Mouse (Mus musculus) thymus, postnatal 4 days (tissue): ENCODE measurements at regions not wholly inside any gene's neighbourhood (a gene's known extent, or its start where the extent isn't known, plus 50 kb on each side); places are given as distances from the start of the nearest gene placed in this dataset.

Experiments used
- DNase-seq: peaks from one replicate; pipeline ENCODE4 v3.0.0; 2021

DNA sequence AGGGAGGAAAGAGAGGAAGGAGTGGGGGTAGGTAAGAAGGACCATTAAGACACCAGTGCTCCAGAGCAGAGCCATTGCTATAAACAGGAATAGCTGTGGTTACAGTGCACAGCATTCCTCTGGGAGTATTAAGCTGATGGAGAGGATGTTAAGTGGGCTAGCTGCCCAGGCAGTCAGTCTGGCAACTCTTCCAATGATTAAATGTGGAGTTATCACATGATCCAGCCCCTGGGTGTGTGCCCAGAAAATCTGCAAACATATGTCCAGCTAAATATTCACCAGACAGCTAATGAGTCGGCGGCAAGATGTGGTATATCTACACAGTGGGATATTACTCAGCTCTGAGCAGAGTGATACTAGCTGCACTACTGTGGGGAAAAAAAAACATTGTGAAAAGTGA is 229.7 kb downstream of the Ankrd50 start:
- DNase-seq, result no peak

DNA sequence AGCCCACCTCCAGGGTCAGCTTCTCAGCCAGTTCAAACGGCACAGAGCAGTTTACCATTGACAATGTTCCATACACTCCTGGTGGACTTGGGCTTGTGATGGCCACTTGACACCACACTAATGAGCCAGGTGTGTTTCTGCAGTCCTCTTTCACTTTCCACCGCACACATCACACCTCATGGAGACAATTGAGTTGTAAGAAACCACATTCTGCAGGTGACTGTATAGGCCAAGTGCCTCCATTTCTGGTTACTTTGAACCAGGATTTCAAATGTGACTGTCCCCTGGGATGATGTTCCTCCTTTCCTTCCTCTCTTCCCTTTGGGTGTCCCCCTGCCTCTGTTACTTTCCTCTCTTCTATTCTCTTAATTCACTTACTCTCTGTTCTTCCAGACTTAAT is 233.1 kb downstream of the Ankrd50 start:
- DNase-seq, result no peak

DNA sequence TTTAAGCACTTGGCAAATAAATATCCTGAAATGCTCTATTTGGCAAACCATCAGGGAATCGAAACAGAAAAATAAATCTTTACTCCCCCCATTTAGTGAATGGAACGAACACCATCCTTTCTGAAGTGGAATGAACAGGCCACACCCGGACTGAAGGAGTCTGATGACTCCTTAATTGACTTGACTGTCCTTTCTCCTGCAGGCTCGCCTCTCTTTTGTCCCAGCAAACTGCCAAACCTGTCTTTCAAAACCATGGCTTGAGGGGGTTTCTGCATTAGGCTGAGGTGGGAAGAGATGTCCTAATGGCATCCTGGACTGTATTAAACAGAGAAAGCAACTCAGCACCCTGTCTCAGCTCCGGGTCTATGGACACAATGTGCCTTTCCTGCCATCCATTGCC is 234.1 kb downstream of the Ankrd50 start:
- no peak for DNase-seq

DNA sequence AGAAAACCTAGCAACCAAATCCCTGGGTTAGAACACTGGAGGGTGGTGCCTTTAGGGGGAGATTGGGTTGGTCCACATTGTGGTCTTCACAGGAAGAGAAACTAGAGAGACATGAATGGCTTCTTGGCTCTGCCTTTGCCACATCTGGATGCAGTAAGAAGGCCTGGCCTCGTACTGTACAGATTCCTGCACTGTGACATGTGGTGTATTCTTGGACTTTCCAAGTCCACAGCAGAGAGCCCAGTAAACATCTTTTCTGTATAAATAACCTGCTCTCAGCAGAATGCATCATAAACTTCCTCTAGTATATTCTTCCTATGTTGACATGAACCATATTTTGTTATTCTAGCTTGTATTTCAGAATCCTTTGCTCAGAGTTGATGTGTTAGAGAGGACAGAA is 235.7 kb downstream of the Ankrd50 start:
- no peak for DNase-seq

DNA sequence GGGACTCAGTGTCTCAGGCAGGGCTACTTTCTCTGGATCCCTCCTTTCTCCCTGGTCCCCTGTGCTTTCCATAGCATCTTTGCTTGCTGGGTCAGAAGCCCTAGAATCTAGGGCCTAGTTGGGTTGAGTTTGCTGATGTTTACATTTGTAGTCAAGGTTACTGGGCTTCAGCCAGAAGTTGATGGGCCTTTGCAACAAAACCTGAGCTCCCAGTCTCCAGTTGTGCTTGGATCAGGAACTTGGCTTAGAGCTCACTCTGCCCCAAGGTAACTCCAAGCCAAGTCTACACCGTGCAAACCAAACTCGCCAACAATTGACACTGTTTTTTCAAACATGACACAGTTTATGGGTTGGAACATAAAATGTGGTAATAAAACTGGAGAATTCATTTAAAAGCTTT is 238.2 kb downstream of the Ankrd50 start:
- no peak for DNase-seq

DNA sequence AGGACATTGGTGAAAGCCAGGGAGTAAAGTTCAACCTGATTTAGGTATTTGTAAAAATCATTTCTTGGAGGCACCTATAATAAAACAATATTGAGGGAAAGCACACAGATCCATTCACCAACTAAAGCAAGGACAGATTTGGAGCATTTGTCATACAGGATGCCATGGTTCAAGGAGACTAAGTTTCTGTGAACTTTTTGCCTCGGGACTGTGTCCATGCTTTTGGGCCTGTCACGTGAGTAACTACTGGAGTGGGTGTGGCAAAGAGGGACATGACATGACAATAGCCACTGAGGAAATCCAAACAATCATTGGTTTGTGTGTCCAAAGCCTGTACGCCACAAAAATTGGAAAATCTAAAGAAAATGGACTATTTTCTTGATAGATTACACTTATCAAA is 241.4 kb downstream of the Ankrd50 start:
- DNase-seq, result no peak

DNA sequence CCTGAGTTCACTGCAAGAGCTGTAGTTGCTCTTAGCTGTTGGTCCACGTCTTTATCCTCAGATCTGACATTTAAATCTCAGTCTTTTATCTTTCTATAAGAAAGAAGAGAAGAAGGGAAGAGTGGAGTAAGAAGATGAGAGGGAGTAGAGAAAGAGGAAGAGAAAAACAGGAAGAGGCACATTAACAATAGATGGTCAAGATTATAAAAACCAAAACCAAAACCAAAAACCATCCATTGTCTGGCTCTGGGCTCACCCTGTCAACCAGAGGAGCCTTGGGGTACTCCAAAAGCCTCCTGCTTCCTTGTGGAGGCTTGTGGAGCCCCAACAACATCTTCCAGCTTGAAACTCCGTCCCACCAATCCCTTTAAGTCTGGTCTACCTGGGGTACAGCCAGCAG is 247.0 kb downstream of the Ankrd50 start:
- no peak for DNase-seq

DNA sequence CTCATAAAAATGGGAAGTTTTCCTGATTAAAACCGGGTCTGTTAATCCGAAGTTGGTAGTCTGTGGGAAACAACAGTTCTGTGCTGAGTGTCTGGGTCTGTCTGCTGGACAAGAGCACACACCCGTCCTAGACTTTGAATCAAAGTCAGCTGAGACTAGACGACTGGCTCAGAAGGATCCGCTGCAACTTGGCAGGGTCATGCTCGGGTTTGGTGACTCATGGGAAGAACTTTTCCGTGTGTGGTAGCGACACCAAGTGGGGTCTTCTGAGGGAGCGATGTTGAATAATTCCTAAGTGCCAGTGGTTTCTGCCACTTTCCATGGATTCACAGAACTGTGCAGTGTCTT is 248.9 kb downstream of the Ankrd50 start:
- no peak for DNase-seq

DNA sequence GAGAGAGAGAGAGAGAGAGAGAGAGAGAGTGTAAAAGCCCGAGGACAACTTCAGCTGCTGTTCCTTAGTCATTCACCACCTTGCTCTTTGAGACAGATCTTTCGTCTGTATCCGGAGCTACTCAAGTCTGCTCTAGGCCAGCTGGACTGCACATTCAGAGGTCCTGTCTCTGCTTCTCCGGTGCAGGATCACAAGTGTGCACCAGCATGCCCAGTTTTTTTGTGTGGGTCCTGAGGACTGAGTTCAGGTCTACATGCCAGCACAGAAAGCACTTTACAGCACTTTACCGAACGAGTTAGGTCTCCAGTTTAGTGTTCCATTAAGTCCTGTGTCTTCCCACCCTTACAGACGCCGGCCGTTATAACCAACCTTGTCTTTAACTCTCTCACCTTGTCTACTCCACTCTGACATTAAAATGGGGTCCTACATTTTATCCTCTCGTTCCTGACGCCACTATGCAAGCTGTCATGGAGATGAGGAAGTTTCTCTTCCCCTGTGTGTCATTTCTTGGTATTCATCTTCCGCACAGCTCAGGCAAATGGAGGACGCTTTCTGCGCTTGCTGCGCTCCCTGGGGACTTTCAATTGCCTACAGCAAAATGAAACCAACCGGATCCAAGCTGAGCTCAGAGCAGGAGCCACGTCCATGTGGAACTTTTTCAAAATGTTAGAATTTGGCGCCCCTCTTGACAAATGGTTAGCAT is 249.5 kb downstream of the Ankrd50 start:
- DNase-seq, result no peak

DNA sequence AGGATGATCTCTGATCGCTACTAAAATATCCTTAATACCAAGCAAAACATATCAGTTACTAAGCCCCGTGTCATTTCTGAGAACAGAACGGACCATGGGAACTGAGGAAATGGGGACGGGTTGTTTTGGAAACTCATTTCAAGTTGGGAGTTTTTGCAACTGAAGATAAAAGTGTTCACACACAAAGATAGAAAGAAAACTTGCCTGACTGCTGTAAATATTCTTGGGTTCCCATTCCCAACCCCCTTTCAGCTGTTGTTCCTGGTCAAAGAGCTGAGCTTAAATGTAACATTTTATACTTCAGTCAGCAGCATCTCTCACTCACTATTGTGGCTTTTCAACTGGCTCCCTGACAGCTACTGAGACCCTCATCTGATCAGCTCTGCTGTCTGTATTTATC is 250.1 kb downstream of the Ankrd50 start:
- DNase-seq, result no peak

DNA sequence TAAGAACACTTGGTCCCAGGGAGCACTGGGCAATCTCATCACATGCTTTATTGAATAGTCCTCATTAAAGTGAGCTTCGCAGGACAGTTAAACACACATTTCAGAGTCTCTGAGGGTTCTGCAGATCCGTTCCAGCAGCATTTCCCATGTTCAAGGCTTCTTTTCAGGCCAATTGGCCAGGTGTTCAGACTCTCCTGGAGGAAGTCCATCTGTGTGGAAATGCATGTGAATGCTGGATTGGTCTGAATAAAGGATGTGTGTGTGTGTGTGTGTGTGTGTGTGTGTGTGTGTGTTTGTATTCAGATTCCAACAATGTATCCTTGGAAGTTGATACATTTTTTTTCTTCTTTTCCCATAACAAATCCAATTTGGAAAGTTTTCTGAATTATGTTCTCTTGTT is 250.6 kb downstream of the Ankrd50 start:
- no peak for DNase-seq

DNA sequence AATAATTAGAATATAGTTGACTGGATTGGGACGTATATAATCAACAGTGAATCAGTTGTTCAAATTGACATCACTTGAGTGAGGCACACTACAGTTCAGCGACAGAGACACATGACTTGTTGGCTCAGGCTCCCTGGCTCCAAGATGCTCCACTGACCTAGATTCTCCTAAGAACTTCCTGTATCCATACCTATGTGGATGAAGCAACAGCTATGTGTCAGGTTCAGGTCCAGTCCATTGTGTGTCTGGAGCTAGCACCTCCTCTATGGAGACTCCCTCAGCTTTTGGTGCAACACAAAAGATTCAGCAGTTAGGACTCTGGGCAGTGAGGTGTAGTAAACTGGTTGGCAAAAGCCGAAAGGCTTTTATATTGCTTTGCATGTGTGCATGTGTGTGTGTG is 251.6 kb downstream of the Ankrd50 start:
- DNase-seq, result no peak

DNA sequence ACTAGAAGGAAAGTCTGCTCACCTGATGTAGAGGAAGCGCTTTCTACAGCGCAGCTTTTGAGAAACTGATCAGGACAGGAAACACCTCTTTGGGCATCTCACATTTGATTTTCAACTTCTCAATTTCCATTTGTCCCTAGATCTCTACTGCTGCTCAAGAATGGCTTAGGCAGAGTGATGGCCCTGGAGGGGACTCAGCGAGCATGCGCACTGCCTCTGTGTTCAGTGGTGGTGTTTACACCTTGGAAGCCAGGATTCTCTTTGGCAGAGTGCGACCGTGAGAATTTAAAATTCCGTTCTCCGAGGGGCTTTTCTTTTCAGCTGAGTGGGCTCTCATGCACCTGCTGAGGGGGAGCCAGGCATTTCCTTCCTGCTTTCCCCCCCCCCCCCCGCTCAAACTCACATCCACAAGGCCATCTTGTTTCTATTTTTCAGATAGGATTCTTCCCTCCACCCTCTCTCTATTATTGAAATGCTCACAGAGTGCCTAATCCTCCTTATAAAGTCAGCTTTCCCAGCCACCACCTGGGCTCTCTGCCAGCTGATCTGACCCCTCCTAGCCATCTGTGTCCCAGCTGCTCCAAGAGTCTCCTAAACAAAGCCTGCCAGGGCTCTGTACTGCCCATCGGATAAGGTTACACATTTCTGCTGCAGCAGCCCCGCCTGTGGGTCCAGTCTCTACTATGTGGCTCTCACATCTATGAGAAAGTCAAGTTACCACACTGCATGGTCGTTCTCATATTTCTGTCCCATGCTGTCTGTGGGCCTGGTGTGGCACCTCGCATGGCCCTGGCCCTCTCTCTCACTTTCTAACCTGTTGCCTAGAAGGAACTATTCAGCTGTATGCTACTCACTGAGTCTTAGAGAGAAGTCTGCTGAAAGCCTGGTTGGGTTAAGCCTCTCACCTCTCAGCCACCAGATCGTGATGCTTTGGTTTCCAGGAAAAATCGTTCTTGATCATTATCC is 252.2 kb downstream of the Ankrd50 start:
- DNase-seq, result no peak

DNA sequence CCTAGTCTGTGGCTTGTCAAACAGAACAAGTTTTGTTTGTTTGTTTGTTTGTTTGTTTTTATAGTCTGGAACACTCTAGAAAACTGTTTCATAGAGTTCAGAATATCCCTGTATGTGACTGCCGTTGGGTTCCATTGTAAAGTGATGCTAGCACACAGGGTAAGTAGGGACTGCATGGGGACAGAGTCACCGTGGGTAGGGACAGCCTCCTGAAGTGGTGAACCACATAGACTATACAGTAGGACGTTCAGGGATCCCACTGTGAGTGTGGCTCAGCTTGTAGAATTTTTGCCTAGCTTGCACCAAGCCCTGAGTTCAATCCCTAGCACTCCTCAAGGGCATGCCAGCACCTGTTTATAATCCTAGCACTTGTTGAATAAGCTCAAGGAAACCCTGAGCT is 253.1 kb downstream of the Ankrd50 start:
- DNase-seq, result no peak

DNA sequence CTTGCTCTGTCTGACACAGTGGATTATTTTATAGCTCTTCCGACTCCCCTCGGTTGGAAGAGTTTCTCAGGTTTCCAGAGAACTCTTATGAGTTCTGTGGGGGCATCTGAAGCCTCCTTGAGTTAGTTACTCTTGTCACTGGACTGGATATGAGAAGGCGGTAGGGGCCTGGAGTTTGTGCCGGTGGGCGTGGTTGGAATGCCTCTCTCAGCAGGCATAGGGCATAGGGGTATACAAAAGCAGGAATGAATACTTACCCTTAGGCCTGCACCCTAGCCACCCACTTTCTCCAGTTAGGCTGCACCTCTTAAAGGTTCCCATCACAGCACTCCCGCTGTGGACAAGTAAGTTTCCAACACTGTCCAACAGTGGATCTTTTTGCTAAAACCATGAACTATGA is 253.8 kb downstream of the Ankrd50 start:
- DNase-seq, result no peak

DNA sequence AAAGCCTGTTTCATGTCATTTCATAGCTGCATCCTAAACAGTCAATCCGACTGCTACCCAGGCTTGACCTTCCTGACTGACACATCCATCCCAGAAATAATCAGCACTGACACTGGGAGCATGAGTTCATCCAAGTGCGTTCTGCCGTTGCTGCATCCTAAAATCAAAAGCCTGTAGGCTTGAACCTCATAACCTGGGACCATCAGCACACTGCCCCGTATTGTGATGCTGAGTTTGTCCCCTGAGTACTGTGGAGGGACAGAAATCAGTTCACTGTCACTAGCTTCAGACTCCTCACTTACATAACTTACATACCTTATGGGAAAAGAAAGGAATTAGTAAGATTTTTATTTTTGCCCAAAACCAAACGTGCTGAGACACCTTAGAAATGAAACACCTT is 255.0 kb downstream of the Ankrd50 start:
- no peak for DNase-seq

DNA sequence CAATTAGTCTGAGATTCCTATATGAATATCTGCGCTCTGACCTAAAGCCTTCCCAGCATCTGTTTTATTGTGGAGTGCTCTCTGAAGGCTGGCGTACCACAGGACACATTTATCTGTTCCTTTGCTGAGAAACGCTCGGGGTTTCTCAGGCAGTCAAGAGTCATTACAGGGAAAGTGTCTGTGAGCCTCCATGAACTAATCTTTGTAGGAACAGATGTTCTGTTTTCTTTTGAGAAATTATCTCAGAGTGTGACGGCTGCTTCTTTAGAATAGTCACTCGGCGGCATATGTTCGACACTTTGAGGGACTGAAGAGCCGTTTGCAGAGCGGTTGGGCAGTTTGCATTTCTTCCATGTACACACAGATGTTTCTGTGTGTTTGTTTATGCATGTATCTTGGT is 255.6 kb downstream of the Ankrd50 start:
- no peak for DNase-seq

DNA sequence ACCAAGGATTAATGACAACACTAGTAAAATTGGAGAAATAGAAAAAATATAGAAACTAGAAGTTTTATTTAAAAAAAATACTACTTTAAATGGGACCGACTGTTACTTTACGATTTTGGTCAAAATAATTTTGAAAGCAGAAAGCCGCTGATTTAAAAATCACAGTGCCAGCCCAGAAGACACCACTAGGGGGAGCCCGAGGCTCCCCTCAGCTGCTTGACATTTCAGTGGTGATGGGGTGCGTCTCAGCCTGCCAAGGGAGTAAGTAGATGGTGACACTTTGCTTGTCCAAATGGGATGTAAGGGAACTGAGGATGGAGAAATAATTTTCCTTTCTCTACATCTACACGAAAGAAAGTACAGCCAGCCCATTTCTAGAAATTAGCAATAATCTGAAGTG is 257.0 kb downstream of the Ankrd50 start:
- peak; percentile 83 for DNase-seq

DNA sequence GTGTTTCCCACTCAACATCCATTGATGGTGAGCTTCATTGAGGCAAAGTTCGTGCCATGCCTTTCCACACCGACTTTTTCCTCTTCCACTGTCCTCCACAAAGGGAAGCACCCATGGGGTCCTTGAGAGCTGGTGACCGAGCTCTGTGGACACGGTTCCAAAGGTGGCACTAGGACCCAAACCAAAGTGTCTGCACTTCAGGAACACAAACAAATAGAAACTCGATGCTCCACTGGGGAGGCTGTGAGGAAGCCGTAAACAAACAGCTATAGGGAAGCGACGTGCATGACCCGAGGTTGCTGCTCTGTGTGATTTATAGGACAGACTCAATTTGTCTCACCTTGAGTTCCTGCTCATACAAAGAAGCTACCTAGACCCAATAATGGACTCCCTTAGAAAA is 257.5 kb downstream of the Ankrd50 start:
- no peak for DNase-seq

DNA sequence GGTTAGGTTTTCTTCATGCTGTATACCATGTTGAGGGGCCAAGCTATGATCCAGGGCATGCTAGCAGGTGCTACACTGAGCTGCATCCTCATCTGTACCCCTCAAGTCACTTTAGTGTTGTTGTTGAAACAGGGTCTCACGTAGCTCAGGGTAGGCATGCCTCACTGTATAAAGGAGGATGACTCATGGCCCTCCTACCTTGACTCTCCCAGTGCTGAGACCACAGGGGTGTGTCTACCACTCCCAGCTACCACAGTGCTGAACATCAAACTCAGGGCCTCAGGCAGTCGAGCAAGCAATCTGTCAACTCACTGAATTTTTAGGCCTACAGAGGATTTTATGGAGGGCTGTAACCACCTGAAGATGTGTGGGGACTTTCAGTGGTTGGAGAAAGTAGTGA is 258.5 kb downstream of the Ankrd50 start:
- no peak for DNase-seq

DNA sequence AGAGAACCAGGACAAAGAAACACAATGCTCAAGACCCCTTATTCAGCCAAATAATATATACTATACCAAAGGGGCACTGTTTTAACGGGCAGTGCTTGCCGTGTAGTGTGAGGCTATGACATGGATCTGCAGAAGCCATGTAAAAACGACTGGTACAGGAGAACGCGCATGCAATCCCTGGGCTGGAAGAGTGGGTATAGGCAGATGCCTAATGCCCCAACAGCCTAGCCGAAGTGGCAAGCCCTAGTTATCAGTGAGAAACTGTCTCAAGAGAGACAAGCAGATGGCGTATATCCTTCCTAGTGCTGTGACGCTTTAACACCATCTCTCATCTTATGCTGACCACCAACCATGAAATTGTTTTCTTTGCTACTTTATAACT is 262.8 kb downstream of the Ankrd50 start:
- DNase-seq, result no peak

DNA sequence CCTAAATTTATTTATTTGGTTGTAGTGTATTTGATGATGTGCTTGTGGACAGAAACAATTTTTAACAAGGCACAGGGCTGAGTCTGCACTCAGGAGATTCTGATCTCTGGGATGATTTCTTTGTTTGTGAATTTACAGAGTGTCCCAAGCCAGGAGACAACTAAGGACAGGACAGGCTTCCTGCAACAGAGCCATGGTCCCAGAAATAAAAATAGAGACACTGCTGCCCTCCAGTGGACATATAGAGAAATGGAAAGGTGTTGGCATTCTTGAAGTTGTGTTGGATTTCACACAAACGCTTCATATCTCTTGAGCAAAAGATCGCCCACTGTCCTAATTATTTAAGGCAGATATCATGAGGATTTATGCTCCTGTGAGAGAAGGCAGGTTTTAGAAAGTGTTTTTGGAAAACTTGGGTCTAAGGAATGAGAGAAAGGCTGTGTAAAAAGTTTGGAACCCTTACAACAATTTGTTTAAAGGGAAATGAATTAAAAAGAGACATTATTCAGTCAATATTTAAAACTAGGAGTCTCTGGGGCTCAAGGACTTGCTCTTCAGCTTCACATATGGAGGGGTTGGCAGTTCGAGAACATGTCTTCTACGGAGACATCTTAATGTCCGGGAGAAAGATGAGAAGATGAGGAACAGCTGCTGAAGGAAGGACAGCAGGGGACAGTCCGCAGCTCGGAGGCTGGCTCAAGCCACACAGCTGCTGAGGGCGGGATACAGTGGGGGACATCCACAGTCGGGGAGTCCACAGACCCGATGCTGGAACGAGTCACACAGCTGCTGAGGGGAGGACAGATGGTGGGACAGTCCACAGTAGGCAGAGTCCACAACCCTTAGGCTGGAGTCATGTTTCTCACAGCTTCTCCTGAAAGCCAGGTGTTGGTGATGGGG is 263.5 kb downstream of the Ankrd50 start:
- no peak for DNase-seq

DNA sequence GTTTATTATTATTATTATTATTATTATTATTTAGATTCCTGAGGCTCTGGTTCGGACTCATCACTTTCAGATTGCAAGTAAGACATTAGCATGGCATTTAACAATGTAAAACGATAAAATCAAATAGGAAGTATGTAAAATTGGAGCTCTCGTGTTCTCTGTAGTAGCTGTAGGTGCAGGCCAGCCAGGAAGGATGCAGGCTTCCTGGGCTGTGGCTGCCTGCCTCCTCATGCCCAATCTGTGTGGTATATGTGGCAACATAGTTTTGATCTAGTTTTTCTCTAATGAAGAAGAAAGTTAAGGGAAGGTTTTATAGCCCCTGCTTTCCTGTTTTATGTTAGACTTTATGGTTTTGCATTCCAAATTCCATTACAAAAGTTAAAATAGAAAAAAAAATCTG is 275.6 kb downstream of the Ankrd50 start:
- DNase-seq, result no peak

DNA sequence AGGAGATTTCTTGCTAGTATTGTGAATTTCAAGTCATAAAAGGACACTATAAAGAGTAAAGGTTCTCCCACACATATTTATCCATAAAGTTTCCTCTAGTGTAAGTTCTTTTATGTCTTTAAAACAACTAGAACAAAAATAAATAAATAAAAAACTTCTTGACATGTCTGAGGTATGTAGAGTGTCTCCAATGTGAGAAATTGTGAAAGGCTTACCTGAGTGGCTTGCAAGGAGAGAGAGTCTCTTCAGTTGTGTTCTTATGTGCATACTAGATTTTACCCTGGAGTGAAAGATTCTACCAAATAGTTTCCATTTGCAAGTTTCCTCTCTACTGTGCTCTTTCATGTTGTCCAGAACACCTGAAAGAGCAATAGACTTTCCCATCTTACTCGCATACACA is 276.8 kb downstream of the Ankrd50 start:
- no peak for DNase-seq
